Mouse (Mus musculus): ENCODE measurements around the gene Ric3.

Ric3 gene

DNA sequence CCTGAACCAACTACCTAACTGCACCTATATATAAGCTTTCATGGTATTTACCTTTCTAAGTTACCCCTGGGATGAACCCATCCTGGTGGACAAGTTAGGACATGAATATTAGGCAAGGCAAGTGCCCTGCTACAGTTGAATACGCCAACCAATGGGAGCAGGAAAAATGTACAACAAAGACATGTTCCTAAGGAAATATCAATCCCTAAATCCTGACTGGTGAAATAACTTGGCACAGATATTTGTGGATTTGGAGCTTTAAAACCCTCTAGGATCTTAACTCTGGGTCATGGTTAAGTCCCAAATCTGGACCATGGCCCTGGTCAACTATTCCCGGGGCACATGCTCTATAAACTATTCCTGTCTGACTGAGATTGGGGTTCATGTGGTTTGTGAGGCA is 37.3 kb downstream of the Ric3 start:
- no peak for ATAC-seq (ENCODE audit: low TSS enrichment)

DNA sequence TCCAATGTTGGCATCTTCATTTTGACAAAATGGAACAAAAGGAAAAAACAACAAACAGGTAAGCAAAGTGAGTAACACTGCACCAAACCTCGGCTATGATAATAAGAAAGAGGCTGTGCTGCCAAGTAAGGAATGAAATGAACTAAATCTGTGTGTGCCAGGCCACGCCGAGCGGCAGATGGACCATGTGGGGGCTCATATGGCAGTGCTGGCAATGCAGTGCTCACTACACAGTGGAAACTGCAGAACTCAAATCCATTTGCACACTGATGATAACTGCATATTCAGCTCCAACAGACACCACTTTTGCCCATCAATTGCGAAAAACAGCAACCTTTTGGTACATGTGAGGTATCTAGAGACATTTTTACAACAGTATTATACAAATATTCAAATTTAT is 43.7 kb downstream of the Ric3 start:
- peak; percentile 80 for ATAC-seq (ENCODE audit: low TSS enrichment)

DNA sequence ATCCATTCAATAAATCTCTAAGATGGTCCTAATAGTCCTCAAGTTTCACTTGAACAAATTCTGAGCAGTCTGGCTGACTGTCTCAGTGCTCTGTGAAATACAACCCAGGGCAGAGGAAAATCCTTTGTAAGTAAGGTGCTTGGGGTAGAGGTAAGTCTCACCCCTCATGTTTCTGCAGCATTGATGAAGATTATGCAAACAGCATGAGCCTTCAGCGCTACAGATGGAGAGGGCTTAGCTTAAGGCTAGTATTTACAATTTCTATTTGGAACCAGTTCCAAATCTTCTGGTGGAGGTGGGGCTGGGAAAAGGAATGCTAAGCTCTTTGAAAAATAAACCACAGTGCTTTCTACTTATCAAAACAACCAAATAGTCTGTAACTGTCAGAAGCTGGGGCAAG is 44.1 kb downstream of the Ric3 start:
- ATAC-seq (ENCODE audit: low TSS enrichment): peak; percentile 35

DNA sequence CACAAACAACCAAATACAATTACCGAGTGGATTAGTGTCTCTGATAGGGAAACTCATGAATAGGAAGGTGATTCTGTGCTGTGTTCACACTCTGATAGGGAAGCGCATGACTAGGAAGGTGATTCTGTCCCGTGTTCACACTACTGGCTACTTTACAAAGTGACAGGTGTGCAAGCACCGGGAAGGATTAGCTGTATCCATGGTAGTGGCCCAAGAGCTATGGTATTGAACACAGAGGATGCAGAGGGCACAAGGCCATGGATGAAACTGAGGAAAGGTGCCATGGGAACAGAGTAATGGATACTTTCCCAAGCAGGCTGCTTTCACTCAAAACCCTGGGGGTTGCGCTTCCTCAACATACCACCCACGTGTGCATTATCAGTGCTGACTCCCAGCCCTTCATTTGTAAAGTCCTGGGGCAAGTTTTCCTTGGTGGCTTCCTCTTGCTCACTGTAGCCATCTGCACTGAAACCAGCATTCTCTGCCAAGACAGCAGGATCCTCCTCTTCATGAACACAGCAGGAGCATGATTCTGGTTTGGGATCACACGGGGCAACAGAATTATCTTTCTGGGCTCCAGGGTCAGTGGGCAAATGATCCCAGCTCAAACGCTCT is 44.9 kb downstream of the Ric3 start:
- ATAC-seq (ENCODE audit: low TSS enrichment): no peak

DNA sequence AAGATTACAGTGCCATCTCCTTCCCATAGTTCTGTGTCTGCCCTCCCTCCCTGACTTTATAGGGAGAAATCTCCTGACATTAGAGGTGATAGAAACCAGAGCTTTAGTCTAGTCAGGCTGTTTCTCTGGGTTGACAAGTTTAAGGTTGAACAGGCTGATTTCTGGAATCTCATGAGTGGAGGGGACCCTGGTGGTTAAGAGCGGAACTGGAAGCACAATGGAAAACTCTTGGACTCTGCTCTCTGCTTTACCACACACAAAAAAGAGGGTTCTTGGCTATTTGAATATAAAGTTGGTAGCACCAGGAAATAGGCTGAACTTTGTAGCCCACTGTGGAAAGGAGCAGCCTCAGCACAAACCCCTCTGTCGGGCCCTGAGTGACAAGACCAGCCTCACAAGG is 51.1 kb downstream of the Ric3 start:
- no peak for ATAC-seq (ENCODE audit: low TSS enrichment)

DNA sequence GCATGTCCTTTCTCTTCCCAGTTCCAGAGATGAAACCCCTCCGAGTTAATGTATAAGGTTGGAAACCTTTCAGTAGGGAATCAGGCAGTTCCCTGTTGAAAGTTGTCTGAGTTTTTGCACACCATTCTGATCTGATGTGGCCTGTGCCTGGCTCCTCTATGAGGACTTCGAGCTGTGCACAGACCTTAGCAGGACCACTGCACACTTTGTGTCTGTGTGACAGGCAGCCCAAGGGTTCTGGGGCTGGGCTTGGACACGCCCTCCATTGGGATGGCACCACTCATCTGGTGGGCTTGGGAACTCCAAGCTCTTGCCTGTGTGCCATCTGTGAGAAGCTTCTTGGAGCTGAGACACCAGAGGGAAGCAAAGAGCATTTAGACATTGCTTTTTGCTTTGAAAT is 51.8 kb downstream of the Ric3 start:
- ATAC-seq (ENCODE audit: low TSS enrichment): no peak

DNA sequence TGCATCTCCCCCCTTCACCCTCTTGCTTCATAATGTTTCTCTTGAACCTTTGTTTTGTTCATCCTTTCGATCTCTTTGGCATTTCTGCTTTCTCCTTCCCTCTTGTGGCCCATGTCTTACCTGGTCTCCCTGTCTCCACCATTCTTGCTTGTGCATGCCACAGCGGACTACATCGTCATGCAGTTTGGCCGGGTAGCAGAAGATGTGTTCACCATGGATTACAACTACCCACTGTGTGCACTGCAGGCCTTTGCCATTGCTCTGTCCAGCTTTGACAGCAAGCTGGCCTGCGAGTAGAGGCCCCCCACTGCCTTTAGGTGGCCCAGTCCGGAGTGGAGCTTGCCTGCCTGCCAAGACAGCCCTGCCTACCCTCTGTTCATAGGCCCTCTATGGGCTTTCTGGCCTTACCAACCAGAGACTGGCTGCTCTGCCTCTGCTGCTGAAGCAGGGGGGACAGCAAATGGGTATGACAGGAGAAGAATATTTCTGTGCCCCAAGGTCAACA is 53.1 kb downstream of the Ric3 start:
- no peak for ATAC-seq (ENCODE audit: low TSS enrichment)

DNA sequence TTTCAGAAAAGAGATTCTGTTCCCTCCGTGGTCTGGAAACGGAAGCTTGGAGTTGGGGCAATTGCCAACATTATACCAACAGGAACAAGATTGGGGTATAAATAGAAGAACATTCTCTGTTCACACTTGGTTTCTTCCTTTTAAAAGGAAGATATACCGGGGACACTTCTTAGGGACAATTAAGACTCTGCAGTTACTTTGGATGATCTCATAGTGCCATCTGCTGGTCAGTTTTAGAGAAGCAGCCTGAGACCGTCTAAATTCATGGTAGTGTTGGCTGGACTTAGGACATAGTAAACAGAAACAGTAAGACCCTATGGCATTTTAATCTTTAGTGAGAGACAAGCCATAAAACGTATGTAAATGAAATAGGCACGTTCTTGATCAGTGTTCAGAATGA is 54.9 kb downstream of the Ric3 start:
- ATAC-seq (ENCODE audit: low TSS enrichment): peak; percentile 53

DNA sequence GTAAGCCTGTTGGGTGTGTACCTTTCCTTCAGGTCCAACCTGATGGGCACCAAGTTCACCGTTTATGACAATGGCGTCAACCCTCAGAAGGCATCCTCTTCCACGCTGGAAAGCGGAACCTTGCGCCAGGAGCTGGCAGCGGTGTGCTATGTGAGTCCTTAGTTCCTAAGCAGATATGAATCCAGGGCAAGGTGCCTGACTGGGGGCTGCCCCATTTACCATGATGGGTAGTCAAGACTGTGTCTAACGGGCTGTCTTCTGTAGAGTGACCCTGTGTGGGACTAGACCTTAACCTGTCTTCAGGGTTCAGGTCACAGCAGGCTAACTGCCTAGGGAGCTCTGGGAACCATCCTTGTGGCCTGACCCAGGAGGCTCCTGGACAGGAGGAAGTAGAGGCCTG is 55.4 kb downstream of the Ric3 start:
- ATAC-seq (ENCODE audit: low TSS enrichment): no peak

DNA sequence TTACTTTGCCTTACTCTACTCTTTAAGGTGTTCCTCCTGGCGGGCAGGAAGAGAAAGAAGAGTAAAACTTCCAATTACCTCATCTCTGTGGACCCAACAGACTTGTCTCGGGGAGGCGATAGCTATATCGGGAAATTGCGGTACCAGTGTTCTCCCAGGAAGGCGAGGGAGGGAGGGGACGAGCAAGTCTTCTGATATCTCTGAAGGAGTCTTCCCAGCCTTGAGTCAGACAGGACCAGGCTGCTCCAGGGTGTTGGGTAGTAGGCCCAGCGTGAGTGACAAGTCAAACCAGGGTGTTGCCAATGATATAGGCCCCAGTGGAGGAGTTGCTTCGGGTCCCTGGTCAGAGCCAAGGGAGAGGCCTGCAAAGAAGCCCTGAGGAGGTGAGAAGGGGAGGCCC is 56.2 kb downstream of the Ric3 start:
- ATAC-seq (ENCODE audit: low TSS enrichment): peak; percentile 26; the same call in 1 of the 2 replicates

DNA sequence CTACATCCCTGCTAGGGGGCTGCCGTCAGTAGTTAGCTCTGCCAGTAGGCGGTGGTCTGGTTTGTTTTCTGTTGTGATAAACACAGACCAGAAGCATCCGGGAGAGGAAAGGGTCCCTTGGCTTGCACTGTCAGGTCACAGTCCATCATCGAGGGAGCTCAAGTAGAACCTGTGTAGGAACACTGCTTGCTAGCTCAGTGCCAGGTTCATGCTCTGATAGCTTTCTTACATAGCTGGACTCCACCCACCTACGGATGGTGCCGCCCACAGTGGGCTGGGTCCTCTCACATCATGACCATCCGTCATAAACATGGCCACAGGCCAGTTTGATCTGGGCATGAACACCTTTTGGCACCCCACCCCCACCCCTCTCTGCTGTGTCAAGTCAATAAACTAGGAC is 57.4 kb downstream of the Ric3 start:
- ATAC-seq (ENCODE audit: low TSS enrichment): no peak

DNA sequence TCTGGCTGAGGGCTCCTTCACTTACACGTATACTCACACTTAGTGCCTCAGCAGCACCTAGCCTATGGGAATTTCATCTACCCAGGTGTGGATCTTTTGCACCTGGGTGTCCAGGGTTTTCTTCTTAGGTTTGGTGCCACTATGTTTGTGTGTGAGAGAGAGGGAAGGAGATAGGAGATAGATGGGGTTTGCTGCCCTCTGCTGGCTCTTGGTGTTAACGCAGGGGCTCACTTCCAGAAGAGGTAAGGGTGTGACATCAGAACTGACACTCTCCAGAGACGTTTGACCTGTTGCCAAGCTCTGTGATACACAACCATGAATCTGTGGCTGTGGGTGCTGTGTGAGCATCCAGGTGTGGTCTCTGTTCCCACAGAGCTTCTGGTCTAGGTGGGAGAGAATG is 61.7 kb downstream of the Ric3 start:
- ATAC-seq (ENCODE audit: low TSS enrichment): peak; percentile 35; the same call in 1 of the 2 replicates

DNA sequence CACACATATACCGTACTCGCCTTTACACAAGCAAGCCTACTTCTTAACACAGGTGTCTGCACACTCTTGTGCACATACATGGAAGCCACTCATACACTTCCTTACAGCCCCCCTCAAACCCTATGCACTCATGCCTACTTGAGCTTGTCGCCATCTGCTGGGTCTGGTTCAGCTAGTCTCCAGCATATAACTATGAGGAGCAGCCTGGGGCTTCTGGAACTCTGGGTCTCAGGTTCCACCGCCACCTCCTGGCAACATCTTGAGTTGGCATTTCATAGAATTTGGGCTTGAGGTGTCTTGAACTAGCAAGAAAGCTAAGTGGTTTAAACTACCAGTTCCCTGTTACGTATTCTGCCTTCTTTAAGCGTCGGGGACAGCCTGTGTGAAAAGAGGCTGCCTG is 63.9 kb downstream of the Ric3 start:
- ATAC-seq (ENCODE audit: low TSS enrichment): no peak

DNA sequence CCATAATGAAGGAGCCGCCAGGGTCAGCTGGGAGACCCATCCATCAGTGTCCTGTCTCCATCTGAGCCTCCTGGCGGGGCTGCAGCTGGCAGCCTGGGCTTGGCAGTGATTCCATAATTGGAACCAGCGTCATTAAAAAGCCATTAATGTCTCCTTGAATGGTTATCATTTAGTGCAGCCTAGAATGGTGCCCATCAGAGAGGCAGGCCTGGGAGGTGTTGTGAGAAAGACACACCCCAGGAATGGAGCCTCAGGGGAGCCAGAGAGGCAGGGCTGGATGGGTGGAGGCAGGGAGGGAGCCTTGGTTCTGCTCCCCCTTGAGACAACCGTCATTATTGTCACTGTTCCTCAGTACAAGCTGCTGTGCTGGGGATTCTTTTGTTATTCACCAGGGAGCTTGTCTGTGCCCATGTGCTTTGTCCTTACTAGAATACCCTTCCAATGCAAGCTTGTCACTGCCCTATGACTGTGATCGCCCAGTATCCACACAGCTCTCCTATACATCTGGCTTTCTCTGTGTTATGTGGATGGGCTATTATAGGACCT is 66.7 kb downstream of the Ric3 start:
- no peak for ATAC-seq (ENCODE audit: low TSS enrichment)

DNA sequence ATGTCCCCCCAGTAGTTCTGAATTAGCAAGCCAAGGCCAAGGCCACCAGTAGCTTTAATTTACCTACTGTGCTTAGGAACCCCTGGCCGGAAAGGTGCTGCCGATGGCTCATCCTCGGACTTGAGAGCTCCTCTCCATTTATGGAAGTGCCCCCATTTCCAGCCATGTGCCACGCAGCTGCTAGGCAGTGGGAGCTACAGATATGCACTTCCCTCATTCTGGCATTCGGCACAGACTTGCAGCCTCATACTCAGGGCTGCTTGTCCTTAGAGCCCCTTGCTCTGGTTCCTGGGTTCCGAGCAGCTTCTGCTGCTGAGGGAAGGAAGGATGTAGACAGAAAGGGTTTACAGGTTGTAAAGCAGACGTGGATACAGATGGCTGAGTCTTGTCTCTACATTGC is 68.3 kb downstream of the Ric3 start:
- ATAC-seq (ENCODE audit: low TSS enrichment): peak; percentile 24

DNA sequence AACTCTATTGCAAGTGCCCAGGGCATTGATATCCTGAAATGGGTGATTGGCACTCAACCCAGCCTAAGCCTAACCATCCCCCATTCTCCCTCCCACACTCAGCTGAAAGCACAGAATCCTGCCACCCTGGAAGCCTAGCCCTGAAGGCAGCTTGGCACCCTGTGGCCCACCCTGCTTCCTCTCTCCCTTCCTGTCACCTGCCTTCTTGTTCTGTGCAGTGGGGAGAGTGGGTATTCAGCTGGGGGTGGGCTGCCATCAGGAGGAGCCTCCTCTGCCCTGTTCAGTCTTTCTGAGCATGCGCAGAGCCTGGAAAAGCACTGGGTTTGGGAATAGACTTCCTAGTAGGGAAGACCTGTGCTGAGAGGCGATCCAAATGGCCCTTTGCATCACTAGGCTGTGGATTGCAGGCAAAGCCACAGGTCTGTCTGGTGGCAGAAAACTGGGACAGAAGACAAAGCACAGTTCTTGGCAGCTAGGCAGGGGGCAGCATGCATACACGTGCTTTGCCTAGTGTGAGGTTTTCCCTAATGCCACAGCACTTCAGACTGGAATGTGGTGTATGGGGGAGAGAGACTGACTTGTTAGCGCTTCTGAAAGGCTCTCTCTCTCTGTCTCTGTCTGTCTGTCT is 70.0 kb downstream of the Ric3 start:
- ATAC-seq (ENCODE audit: low TSS enrichment): peak; percentile 24

DNA sequence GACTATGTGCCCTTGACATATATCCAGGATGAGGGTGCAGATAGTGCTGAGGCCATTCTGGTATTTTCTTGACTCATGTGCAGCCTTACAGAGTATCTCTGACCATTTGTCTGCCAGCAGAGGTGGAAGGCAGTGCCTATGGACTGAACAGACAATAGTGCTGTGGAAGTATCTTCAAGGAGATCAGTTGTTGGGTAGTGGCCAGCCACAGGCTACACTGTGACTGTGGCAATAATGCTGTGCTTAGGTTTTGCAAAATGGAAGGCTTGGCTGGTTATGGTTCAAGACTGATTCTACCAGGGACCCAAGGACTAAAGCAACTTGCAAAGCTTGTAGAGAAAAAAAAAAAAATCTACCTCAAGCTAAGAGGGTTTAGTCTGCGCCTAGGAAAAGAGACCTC is 70.6 kb downstream of the Ric3 start:
- no peak for ATAC-seq (ENCODE audit: low TSS enrichment)

DNA sequence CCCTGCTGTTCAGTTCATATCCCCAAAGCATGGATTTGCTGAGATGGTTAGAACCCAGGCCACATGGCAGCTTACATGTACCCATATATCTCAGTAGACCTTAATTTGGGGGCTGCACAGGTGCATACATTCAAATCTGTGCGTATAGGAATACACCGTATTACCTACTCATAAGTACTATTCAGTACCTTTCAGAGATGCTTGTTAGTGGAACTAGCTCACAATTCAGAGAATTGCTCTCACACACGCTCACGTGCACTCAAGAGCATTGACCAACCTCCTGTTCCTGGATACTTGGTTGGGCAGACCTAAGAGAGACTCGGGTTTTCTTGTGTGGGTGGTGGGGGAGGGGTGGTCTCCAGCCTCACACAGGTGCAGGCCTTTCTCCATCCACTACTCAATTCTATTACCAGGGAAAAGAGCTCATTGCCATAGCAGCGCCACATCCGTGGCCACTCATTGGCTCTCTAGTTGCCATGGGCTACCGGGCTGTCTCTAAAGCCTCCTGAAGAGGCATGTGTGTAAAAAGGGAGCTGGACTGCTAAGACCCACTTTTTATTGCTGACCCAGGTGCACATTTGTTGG is 71.4 kb downstream of the Ric3 start:
- ATAC-seq (ENCODE audit: low TSS enrichment): peak; percentile 56

DNA sequence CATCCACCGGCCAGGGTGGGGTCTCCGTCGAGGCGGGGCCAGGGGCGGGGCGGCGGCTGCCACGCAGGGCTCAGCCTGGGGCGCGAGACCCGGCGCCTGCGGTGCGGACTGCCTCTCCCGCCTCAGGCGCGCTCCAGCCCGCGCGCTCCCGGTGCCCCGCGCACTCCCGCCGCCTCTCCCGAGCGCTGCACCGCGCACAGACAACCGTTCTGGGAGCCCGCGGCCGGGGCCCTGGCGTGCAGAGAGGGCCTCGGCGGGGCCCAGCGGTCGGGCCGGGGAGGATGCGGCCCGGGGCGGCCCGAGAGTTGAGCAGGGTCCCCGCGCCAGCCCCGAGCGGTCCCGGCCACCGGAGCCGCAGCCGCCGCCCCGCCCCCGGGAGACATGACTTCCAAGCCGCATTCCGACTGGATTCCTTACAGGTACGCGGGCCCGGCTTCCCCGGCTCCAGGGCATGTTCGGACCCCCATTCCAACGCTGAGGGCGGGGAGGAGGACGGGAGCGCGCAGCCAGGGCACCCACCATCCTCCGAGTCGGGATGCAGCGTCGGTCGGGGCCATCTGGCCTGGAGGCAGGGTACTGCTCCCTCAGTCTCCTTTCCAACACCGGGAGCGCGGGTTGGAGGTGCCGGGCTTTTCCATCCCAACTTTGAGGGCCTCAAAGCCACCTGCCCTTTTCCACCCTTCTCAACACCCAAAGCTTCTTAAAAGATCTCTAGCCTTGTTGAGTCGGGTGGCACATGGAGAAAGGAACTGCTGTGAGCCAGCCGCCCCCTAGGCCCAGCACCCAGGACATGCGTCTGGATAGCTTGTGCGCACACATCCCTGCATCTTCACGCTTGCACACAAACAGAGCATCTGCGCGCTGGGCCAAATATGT is 72.2 kb downstream of the Ric3 start:
- peak; percentile 56 for ATAC-seq (ENCODE audit: low TSS enrichment)

DNA sequence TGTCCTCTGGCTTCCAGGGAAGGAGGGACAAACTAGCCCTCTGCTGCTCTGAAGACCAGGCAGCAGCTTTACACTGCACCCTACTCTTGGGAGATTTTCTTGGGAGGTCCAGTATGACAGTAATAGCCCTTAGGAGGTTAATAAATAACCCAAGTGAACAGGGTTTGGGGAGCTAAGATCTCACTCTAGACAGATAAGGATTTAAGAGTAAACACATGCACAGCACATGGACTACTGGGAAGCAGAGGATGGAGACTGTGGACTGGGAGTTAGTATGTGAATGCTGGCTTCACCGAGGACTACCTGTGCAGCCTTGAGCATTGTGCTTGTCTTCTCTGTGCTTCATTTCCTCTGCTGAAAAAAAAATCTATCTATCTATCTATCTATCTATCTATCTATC is 73.9 kb downstream of the Ric3 start:
- no peak for ATAC-seq (ENCODE audit: low TSS enrichment)

DNA sequence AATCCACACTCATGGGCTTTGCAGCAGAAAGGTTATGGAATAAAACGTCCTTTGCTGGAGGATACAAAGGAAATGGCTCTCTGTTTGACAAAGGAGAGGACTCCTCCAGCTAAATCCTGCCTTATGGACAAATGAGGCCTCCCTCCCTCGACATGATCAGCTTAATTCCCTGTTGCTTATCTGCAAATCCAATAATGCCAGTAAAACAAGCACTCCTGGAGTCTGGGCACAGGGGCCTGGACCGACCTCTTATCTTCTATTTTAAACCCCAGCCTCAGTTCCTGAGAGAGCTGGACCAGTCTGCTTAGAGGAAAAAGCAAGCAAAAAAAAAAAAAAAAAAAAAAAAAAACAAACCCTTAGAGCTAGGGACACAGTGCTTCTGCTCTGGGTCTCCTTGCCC is 79.5 kb downstream of the Ric3 start:
- no peak for ATAC-seq (ENCODE audit: low TSS enrichment)

DNA sequence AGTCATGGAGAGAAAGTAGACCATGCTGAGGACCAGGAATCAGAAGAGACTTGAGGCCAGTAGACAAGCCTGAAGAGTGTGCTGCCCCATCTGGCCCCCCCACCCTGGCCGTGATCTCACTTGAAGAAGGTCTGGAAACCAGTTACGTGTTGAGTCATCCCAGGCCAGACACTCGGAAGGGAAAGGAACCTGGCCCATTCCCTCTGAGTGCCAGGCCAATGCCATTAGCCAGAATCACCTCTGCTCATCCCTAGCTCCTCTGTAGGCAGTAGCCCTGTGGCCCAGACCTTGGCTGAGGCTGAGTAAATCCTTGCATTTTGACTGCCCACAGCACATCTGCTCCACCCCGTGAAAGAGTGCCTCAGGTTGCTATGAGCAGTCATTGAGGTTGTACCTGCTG is 81.2 kb downstream of the Ric3 start:
- ATAC-seq (ENCODE audit: low TSS enrichment): no peak
